Mouse (Mus musculus) erythroblast, embryonic 14.5 days (primary cell): ENCODE data around the gene Lamtor3. TPM values are rescaled to one million over a fixed set of nuclear protein-coding genes. Genes with fewer than 3 reads are reported as not detected.

Source experiments
- H3K27me3 ChIP-seq: 2 replicates; pipeline ENCODE4 v1.6.1; 2012; ENCODE audit warnings: inconsistent platforms; ENCODE audit not compliant: control insufficient read depth
- H3K36me3 ChIP-seq: 2 replicates; pipeline ENCODE4 v1.6.1; 2012; ENCODE audit warnings: mild to moderate bottlenecking, inconsistent platforms; ENCODE audit not compliant: control insufficient read depth
- H3K4me1 ChIP-seq: 2 replicates; pipeline ENCODE4 v1.6.1; 2012; ENCODE audit warnings: inconsistent platforms; ENCODE audit not compliant: control insufficient read depth
- H3K4me3 ChIP-seq: replicated peaks from 2 replicates; pipeline ENCODE3; 2012; ENCODE audit warnings: moderate library complexity, mild to moderate bottlenecking, inconsistent platforms
- H3K9me3 ChIP-seq: 2 replicates; pipeline ENCODE4 v1.6.1; 2012; ENCODE audit warnings: low read length, inconsistent platforms, mixed read lengths; ENCODE audit not compliant: control insufficient read depth
- GATA1 ChIP-seq: IDR thresholded peaks from 2 replicates; pipeline ENCODE4 v1.6.1; 2012; ENCODE audit warnings: low read length, inconsistent platforms, mixed read lengths
- TAL1 ChIP-seq: IDR thresholded peaks from 3 replicates; pipeline ENCODE4 v1.6.1; 2012; ENCODE audit warnings: low read length, inconsistent platforms, mixed read lengths
- polyA plus RNA-seq: library from polyadenylated mRNA; stranded (reverse); fragments of >175 nt; gene quantifications from 2 replicates; pipeline ENCODE4 v1.2.3, GENCODE M21; 2012

The Lamtor3 gene
- polyA plus RNA-seq, 1 experiment: 1.8 TPM

GRCm38 (mm10) chr3:137977629-137978041 lies 59.3 kb downstream of the Lamtor3 start:
- Histone ChIP-seq H3K36me3 (peaks cover 39% of the 10 kb centered on the region), H3K4me1 (peaks cover 89% of the 10 kb centered on the region), H3K4me3 (no peak overlapping the region), H3K9me3 (no peaks in the 10 kb centered on the region), H3K27me3 (no peaks in the 10 kb centered on the region)
- no peak for TF ChIP-seq TAL1
- TF ChIP-seq GATA1: no peak

- H3K9me3 ChIP-seq: no peaks in the 10 kb centered on the region
- TF ChIP-seq TAL1: no peak
- no peak for TF ChIP-seq GATA1
- H3K27me3 ChIP-seq: no peaks in the 10 kb centered on the region
- peaks cover 35% of the 10 kb centered on the region for H3K36me3 ChIP-seq
- H3K4me1 ChIP-seq: peaks cover 83% of the 10 kb centered on the region
- H3K4me3 ChIP-seq: peak overlapping the region; percentile 30
Measured at GRCm38 (mm10) chr3:137978233-137978632, 59.9 kb downstream of the Lamtor3 start.

Other genes with a start within 250 kb of the Lamtor3 start
- gene Gm21962, start 247.0 kb upstream of the Lamtor3 start, polyA plus RNA-seq: not detected in 2 replicates
- gene H2afz, start 54.0 kb upstream of the Lamtor3 start, polyA plus RNA-seq: 289 and 384 TPM in 2 replicates
- gene Dnajb14, start 50.8 kb upstream of the Lamtor3 start, polyA plus RNA-seq: 0.11 and 0.14 TPM in 2 replicates
- 0.18 and 0.29 TPM in 2 replicates for gene Dapp1, start 63.0 kb downstream of the Lamtor3 start, polyA plus RNA-seq
- gene 1110002E22Rik, start 146.5 kb downstream of the Lamtor3 start, polyA plus RNA-seq: not detected in 2 replicates
- gene Gm5105, start 148.9 kb downstream of the Lamtor3 start, polyA plus RNA-seq: not detected in 2 replicates
- 0.45 and 0.54 TPM in 2 replicates for gene Trmt10a, start 224.9 kb downstream of the Lamtor3 start, polyA plus RNA-seq
- 0.02 and 0.04 TPM in 2 replicates for gene Mttp, start 226.5 kb downstream of the Lamtor3 start, polyA plus RNA-seq